Mouse (Mus musculus) common myeloid progenitor, adult 5-6 weeks (primary cell): ENCODE measurements around the gene Klhl32. TPM values are rescaled to one million over a fixed set of nuclear protein-coding genes. Genes with fewer than 3 reads are reported as not detected.

Source experiments
- ATAC-seq: replicated peaks from 2 replicates; pipeline ENCODE4 v1.8.0; 2016; ENCODE audit warnings: low read depth, mild to moderate bottlenecking, moderate TSS enrichment, inconsistent platforms; ENCODE audit not compliant: poor library complexity, severe bottlenecking
- total RNA-seq: library from RNA; stranded (forward); fragments of 200-1000, 187-1606 nt; gene quantifications from 2 replicates; pipeline ENCODE4 v1.2.3, GENCODE M21; 2017

Gene Klhl32
- total RNA-seq, 1 experiment from 2014 or later, result not detected

DNA sequence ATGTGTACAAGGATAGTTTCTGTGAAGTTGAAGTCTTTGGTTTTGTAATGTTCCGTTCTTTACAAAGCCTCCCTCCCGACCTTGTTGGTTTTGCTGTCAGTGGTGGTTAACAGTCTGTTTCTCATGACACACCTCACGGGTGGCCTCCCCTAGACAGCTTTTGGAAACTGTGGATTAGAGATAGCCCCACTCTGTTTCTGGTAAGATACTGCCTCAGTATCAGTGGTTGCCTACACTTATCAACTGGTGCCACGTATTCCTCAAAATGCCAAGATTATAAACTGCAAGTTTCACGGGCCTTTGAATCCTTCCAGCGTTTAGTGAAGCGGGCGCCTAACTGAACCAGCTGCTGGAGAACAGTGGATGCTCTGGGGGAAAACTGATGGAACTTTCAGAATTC is 206.2 kb downstream of the Klhl32 start:
- peak; percentile 81 for ATAC-seq

DNA sequence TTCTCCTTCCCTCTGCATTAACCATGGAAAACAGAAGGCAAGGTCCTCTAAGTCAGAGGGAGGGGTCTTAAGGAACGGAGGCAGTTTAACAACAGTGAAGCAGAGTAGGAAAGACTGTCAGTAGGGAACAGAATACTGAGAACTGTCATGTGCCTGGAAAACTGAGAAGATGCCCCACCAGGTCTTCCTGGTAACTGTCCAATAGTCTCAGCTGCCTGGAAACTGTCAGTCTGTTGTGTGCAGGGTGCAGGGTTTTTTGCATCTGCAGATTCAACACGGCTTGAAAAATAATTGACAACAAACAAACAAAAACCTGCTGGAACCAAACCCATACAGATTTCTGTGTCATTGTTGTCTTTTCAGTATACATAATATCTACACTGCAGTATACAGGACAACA is 208.6 kb downstream of the Klhl32 start:
- no peak for ATAC-seq

DNA sequence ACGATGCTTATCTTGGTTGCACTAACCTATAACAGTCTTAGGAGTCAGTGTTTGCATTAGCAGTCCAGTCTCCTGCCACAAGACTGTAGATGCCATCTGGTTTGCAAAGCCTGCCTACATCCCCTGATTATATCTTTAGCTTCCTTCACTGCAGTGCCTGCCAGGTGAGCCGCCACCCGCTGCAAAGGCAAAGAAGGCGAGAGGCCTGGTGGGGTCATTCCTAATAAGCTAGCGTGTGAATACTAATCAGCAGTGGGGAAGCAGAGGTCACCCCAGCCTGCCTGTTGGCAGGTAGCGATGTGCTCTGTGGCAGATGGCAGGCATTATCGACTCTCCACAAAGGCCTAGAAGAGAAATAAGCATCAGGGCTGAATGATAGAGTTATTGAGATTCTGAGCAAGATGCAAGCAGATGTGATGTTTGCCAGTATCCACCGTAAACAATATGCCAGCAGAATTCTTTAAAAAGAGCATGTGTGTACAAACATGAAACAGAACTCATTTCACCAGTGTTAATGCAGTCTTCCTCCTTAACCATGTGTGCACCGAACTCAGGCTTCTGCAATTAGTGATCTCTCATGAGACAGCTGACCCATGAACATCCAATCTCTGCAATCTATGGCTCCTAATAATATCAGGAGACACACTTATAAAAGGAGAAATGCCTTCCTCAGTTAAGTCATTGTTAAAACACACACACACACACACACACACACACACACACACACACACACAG is 219.6 kb downstream of the Klhl32 start:
- no peak for ATAC-seq

DNA sequence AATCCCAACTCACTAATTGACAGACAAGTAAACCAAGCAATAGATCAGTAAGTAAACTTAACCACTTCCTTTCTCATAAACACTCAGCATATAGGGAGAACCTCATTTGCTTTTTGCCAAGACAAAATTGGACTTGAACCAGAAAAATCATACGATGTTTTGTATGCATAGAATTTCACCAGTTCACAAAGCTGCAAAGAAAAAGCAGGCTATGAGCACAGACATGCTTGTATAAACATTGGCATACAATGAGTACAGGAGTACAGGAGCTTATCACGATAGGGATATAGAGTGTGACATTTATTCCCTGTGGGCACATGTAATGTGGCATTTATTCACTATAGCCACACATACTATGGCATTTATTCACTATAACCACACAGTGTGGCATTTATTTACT is 220.5 kb downstream of the Klhl32 start:
- no peak for ATAC-seq

DNA sequence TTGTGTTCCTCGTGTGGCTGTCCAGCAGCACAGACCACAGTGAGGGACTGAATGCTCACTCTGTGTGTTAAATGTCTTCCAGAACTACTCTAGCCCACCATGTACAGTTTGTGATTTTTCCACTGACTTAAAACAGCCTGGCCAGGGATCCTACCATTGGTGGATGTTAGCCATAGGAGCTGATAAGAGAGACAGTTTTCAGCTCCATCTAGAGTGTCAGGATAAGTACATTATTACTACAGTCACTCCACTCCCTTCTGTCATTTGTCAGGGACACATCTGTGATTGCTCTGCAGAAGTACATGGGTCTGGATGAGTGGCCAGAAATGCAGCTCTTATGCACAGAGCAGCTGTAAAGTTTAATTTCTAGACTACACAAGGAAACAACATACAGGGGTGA is 223.1 kb downstream of the Klhl32 start:
- no peak for ATAC-seq

DNA sequence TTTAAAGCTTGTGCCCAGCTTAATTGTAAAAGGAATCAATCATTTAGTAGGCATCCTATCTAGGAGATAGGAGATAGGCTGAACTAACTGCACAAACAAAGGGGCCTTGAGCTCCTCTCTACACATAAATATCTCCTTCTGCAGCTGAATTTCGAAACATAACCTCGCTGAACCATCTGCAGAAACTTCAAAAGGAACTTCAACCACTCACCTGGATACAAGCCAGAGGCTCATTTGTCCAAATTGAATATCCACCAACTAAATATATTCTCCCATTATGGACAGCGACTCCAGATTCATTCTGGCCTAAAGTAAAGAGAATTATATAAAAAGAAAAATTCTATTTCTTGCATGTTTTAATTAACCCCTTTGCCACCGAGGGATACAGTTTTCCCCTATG is 224.2 kb downstream of the Klhl32 start:
- ATAC-seq, result no peak

DNA sequence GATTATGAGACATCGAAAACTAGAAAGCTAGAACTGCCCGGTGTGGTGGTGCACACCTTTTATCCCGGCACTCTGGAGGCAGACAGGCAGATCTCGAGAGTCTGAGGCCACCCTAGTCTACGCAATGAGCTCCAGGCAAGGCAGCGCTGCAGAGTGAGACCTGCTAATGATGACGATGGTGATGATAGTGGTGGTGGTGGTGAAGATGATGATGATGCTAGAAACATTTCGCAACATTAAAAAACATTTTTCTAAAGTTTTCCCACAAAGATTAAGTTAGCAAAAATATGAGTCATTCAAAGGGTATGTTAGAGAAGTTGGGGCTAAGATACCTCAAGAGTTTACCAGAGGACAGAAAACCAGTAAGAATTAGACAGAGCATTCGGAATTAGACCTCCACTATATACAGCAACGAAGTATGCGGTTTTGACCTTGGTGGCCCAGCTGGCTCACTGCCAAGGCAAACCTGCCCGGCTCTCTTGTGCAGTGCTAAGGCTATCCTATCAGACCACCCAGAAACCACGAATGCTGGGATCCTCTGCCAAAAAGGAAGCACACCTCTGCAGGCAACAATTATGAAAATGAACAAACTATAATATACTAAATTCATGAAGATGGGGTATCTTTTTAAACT is 224.9 kb downstream of the Klhl32 start:
- peak; percentile 63 for ATAC-seq

DNA sequence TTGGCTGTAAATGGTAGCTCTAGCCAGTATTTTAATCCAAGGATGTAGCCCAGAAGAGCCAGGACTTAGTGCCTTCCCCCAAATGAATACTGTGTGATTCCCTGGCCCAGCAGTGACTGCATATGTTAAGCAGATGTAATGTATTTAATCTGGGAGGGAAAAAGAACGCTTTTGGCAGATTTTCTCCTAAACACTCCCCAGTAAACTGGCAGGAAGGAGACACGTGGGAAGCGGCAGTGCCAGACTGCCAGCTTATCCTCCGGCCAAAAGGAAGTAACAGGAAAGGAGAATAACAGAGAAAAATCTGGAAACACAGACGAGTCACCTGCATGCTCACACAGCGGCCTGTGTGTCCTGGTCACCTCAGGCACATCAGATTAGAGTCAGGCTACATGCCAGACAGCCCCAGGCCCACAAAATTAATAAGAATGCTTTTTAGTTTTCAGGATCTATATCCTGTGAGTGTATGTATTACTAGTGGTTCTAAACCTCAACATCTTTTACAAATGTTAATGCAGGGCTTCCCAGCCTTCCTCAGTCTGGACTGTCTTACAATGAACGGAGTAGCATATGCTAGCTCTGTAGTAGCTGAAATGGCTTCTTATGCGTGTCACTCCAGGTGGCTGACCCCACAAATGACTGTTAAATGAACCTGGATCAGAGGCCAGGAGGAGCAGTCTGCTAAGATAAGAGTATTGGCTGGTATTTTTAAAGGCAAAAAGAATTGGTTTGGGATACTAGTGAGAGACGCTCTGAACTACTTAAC is 229.3 kb downstream of the Klhl32 start:
- no peak for ATAC-seq

DNA sequence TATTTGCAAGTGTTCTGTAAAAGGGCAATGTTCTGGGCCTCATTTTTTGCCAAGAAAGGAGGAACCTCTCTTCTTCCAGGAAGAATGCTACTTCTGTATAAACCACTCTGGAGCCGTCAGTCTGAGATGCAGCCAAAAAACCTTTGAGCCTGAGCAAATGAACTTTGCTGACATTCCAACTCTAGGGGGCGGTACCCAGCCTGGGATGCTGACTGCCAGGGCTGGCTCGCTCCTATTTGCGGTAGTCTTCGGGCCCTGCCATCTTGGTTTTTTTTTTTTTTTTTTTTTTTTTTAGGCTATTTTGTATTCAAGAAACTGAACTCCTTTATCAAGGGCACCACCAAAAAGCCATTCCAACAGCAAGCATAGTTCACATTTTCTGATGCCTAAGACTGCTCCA is 230.5 kb downstream of the Klhl32 start:
- no peak for ATAC-seq

DNA sequence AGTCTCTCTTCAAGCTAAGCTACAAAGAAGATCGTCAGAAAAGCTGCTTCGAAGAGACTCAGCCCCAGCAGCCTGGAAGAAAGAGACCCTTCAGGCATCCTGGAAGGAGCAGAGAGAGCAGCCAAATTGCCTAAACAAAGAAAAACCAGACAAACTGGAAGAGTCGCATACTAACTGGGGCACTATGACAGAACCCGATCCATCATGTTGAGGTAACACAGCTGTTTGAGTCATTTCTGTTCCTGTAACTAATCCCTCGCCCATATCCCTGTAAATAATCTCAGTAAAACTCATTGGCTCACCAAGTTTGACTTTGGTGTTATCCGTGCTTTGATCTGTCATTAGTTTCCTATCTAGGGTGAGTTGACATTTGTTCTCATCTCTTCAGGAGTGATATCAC is 230.9 kb downstream of the Klhl32 start:
- no peak for ATAC-seq

DNA sequence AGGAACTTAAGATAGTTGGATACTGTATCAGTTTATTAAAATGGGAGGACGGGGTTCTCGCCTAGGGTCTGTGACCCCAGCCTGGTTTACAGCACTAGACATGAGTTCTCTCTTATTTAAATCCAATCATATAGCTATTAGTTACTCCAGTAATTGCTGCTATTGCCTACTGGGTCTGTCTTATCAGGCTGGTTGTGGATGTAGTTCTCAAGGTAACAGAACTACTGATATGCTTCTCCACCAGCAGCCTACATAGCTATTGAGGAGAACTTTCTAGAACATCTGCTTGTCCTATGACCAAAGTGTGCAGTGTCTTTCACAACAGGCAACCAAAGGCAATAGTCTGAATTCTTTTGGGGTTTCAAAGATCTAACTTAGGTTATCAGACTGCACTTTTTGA is 241.4 kb downstream of the Klhl32 start:
- no peak for ATAC-seq

DNA sequence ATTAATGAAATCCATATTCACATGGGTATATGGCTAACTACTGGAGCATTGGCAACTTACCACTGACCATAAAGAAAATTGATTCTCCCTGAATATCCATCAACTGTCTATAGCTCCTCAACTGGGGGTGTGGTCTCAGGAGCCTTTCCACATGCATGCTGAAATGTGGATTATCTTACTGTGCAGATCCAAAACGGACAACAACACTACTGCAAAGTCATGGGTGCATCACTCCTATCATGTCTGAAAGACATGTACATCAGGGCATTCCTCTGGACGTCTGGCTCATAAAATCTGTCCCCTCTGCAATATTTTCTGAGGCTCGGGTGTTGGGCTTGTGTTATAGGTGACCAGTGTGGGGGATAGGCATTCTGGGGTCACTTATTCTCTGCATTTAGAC is 241.8 kb downstream of the Klhl32 start:
- ATAC-seq, result no peak

DNA sequence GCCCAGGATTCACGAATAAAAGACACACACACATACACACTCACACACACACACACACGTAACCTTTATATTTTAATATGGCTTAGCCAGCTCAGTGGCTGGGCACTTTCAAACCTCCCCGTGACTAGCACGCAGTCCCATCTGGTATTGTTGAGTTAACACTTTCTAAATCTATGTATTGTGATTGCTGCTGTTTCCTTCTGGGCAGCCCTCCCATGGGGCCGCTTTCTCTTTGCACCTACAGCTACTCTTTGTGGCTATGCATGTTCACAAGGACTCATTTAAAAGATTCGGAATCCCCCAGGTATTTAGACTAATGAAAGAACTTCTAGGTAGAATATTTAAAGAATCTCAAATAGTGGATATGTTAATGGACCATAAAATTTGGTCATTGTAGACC is 249.2 kb downstream of the Klhl32 start:
- no peak for ATAC-seq

DNA sequence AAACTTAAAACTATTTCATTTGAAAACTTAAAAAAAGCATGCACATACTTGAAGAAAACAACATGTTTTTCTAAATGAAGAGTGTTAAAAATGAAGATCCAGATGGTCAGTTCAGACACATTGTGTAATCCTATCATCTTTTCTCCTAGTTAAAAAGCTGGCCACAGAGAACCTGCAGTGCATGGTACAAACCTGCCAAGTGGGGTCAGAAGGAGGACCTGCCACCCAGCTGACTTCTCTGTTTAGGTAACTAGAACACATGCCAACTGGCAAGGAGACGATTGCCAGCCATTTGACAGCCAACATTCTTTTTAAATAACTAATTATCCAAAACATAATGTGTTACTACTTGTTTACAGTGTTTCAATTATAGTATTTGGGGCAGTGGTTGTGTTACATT is 252.3 kb downstream of the Klhl32 start:
- ATAC-seq, result no peak

DNA sequence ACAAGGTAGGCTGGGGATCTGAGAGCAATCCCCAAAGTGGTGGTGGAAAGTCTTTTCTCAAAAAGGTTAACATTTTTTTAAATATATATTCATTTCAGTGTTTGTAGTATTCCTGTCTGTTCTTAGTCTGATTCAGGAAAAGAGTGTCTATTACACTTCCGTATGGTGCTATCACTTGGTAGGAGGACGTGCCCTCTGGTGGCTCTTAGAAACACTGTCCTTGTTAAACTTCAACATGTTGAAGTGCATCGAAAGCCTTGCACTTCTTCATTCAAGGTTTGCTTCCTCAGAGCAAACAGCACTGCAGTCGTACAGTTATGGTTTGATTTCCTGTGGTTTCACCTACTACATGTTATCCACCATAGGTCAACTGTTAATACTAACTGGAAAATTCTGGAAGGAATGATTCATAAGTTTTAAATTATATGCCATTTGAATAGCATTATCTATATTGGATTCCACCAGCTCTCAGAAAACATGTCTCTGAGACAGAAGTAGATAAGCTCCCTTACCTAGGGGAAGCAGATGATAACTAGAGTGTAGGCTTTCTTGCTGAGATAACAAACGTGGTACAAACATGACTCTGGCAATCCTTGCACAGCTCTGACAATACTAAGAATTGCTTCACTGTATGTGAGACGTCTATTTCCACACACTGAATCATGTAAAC is 253.8 kb downstream of the Klhl32 start:
- peak; percentile 71 for ATAC-seq

DNA sequence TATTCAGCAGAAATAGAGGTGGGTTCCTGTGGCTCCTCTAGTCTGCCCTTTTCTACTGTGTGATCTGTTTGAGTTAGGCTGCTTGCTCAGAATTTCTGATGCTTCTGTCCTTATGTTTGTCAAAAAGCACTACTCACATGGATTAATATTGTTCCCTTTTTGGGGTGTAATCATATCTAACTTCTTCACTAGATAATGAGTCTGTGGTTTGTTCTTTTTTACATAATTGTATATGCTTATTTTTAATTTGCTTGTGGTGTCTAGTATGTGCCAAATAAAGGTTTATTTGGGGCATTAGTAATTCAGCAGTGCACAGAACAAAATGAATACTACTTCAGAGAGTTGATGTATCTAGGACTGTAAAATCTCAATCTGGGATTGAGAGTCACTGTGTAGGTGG is 256.1 kb downstream of the Klhl32 start:
- no peak for ATAC-seq

DNA sequence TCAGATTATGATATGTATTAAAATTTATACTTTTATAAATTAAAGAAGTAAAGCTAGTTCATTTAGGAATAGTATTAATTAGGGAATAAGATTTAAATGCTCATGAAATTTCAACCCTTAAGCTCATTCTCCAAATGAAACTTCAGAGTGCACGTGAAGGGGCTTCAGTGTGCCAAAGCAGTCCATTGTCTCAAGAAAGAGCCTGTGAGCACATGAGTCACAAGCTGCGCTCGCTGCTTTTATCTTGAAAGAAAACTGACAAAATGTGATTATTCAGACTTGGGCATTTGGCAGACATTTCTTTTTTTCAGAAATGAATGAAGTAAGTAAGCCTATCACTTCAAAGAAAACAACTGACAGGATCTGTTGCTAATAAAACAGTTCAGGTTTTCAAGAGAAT is 266.9 kb downstream of the Klhl32 start:
- ATAC-seq, result no peak

DNA sequence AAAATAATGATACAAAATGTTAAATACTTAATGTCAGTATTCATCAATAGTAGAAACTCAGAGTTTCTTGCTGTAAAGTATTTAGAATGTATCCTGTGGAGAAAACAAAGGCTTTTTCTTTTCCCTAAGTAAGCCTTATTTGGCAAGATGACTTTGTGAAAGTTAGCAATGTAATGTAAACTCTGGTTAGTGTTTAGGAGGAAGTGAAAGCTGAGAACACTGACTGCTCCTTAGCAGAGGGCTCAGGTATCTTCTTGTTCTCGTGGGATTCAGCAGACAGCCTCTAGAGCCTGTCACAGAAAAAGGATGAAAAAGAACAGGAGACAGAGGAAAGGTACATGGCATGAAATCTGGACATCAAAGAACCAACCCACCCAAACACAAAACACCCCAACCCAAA is 268.6 kb downstream of the Klhl32 start:
- no peak for ATAC-seq

DNA sequence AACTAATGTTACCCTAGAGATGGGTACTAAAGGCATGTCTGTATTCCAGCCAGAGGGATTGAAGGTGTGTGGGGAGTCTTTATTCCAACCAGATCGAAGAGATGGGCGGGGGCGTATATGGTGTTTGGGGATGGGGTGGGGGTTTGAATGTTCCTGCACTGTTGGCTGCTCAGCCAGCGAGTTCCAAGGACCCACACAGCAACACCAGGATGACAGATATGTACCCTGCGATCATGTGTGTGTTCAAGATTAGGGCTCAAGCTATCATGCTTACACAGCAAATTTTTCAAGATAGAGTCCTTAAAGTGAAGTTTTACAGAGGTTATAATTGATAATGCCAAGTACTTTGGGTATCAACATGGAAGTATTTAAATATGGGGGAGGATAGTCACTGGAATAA is 273.3 kb downstream of the Klhl32 start:
- ATAC-seq, result no peak

DNA sequence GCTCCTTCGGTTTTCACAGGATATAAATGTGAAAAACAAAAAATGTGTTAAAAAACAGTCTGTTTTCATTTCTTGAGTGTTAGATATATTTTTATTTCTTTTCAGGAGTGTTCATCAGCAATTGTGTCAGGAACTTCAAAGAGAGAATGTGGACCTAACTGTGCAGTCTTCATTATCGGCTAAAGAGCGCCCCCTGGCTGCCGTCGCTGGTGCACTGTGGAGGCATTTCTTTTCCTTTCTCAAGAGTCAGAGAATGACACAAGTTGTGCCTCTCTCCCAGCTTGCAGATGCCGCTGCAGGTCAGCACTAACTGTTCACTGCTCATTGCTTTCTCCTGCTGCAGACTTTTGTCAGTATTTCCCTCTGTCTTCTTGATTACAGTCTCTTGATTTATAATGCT is 276.6 kb downstream of the Klhl32 start:
- ATAC-seq, result peak; percentile 94
